Mouse (Mus musculus) frontal cortex, adult 2 months (tissue): ENCODE measurements at regions not wholly inside any gene's neighbourhood (a gene's known extent, or its start where the extent isn't known, plus 50 kb on each side); places are given as distances from the start of the nearest gene placed in this dataset.
A peak's percentile ranks its signal among the peaks of the same experiment; 100 is the strongest.

ENCODE experiments used
- DNase-seq, 2 experiments: peaks; one replicate each; pipeline ENCODE4 v3.0.0; 2022; ENCODE audit warnings: low spot score in 1 of 2; ENCODE audit errors: extremely low spot score in 1 of 2

DNA sequence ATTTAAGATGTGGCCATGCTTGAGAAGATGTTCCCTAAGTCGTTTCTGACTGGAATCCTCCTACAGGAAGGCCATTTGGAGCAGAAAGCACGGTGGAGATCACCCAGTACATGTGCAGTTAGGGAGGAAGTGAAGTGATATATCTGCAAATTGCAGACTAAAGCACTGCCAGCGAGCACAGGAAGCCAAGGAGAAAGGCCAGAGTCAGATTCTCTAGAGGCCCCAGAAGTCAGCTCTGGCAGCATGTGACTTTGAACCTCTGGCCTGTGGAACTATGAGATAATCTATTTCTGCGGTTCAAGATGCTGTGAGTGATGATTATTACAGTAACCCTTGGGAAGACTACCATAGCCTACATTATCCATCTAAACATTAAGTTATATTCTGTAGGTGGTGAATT is 186.8 kb upstream of the Gm11114 start:
- DNase-seq, result no peak

DNA sequence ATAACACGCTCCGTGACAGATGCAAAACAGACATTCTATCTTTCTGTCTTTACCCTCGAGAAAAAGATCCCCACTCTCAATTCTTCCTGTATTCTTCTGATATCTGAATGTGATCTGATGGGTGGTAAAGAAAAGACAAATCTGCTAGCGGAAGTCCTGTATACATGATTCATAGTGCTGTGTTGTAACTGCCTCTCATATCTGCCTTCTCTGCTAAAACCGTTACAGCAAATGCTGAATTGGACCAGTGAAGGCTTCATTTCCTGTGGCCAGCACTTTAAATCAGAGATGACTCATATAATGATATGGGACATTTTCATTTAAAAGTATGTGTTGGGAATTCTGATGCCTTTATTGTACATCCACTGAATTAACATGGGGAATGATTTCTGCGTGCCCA is 186.0 kb upstream of the Gm11114 start:
- no peak for DNase-seq

DNA sequence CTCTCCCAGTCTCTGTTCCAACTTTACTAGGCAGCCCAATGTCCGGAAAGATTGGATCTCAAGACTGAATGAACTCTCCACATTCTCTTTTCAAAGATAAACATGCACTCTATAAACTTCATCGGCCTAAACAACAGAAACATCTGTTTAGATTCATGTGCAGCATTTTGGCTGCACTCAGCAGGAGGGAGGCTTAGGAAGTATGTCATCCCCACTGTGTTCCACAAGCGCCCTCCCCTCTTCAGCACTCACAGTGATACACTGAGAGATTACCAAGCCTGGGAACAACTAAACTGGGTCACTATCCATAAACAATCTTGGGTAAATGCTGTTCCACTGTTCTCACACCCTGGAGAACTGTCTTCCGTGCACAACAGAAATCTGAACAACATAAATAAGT is 185.5 kb upstream of the Gm11114 start:
- DNase-seq, result no peak

DNA sequence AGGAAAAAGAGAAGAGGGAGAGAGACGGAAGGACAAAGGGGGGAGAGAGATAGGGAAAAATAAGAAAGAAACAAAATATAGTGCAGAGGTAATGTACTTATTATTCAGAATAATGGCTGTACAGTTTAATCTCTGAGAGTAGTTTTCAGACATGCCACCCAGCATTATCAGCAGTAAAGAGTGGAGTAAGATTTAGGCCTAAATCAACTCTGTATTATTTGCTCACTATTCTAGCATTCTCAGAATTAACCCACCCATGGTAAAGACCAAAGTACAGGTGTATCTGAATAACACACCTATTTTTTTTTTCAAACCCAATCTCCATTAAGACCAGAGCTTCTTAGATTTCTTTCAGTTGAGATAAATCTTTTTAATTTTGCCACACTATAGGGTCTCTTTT is 177.7 kb upstream of the Gm11114 start:
- no peak for DNase-seq

DNA sequence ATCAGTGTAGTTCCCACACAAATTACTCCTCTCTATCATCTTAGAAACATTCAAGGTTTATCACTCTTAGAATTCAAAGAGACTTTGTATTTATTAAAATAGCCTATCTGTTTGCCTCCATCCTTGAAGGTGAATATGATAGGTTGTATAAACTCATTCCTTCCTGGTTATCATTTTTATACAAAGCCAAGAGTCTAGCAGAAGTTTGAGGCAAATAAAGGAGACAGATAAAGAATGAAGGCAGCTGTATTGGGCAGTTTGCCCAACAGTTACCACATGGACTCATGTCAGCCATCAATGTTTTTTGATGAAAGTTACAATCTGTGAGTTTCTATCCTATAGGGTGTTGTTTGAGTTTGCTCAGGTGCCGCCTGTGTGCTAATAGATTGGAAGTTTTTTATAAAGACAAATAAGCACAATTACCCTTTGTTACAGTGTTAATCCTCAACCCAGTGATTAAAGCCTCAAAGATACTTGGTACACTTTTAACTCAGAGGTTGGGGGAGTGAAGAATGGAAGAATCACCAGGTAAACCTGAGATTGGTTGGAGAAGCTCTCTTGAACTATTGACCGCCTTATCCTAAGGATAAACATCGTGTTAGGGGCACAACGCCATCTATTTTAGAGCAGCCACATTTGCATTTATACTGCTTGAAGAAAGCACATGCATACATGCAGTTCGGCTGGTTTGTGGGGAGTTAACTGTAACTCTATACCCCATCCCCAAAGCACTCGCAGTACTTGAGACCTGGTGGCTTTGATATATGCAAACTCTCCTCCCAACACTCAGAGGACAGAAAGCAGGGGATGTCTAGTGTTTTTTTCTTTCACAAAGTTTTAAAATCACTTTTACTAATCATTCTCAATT is 175.6 kb upstream of the Gm11114 start:
- DNase-seq, result no peak

DNA sequence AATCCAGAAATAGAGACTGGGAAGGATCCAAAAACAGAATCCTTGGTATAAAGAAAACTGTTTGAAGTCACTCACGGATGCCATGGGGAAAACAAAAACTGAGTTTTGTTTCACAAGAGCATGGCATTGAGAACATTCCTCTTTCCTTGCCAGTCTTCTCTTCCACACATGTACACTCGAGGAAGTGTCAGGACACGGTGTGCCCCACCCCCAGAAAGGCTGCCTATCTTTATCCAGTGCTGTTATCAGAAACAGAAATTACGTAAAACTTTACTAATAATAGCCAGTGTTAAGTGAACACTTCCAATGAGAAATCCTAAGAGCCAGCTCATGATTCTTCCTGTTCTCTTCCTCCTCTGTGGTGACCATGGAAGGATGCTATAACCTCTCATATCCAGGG is 172.7 kb upstream of the Gm11114 start:
- peak in 1 of 2 experiments; percentile 2 for DNase-seq

DNA sequence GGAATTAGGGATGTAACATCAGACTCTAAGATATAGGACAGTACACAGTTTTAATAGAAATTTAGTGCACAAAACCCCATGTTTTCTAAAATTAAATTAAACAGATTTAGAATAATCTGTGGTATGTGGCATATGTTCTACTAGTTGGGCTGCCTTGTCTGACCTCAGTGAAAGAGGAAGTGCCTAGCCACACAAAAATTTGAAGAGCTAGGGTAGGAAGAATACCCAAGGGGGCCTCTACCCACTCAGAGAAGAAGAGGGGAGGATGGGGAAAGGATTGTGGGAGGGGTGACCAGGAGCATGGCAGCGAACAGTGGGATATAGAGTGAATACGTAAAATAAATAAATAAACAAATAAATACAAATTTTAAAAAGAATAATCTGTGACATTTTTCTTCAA is 168.2 kb upstream of the Gm11114 start:
- no peak for DNase-seq

DNA sequence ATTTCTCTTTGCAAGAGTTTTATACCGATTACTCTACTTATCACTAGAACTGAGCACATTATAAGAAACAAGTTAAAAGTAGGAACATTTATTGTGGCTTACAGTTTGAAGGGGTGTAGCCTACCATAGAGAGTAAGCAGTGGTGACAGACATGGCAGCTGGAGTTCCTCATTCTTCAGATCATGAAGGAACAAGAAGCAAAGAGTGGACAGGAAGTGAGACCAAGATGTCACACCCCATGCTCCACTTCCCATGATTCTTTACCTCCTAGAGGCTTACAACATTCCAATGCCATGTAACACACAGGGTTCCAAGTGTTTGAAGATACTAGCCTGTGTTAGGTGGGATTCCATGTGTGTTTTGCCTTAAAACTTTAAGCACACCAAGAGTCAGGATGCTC is 146.9 kb upstream of the Gm11114 start:
- no peak for DNase-seq

DNA sequence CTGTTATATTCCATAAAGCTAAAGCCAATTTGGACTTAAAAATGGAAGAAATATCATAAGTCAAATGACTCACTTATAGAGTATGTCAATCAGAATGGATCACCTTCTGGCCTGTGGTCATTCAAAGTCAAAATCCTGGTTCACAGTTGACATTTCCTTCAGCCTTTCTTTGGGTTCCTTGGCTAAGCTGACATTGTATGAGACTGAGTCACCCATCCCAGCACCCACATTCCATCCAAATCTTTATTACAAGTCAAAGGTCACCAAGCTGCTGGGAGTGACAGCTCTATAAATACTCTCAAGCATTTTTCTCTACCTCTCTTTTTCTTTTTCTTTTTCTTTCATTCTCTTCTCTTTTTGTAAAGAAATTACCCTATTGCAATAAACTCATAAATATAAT is 145.3 kb upstream of the Gm11114 start:
- DNase-seq, result no peak

DNA sequence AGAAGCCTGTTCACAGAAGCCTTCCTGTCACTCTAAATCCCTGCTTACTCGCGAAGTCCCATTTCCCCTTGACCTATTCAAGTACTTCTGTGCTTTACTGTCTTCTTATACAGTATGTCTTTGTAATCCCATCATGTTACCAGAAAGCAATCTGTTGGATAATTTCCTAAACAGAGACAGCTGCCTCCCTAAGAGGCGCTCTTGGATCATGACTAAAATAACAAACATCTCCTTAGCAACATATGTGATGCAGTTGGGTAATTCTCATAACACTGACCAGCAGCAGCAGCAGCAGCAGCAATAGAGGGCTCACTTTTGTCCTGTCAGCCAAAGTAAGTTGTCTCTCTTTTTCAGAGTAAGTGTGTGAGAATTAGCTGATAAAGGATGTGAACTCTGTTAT is 138.1 kb upstream of the Gm11114 start:
- peak in 1 of 2 experiments; percentile 1 for DNase-seq

DNA sequence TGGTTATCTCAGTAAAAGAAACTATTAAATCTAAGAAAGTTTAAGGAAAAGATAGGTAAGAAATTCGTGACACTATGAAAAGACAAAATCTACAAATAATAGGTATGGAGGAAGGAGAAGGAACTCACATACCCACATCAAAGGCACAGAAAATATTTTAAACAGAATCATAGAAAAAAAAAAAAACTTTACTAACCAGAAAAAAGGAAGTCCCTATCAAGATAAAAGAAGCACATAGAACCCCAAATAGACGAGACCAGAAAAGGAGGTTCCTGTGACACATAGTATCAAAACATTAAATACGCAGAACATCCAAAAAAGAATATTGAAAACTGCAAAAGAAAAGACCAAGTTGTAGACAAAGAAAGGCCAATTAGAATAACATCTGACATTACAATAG is 111.4 kb upstream of the Gm11114 start:
- no peak for DNase-seq

DNA sequence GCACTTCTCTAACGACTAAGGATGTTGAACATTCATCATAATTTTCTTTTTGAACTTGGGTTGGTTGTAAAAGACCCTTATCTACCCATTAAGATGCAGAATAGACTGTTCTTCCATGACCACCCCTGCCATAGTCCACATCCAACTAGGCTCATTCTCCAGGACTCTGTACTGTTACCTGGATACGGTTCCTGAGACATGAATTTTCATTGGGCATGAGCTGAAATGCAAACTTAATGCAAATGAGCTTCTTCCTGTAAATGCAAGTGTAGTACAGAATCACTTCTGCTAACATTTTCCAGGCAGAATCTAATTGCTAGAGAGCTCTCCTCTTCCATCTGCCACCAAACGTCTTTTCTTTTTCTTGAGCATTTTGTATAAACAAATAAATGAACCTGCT is 87.7 kb upstream of the Gm11114 start:
- peak in 1 of 2 experiments; percentile 1 for DNase-seq
